Mouse (Mus musculus): ENCODE data around the gene Gm15557. TPM values are rescaled to one million over a fixed set of nuclear protein-coding genes. Genes with fewer than 3 reads are reported as not detected.

Gene Gm15557
- total RNA-seq, 2 experiments from 2014 or later = not detected

GRCm38 (mm10) chr2:155952006-155952405 lies 11.5 kb downstream of the Gm15557 start:
- peak; percentile 63 to 76 for DNase-seq

- DNase-seq = peak; percentile 95
Measured at GRCm38 (mm10) chr2:155956134-155957059, 15.9 kb downstream of the Gm15557 start, which contains the start of gene Cep250. Gene Cep250 (plus strand): TSS chr2:155956458.

GRCm38 (mm10) chr2:155959981-155960380 lies 19.5 kb downstream of the Gm15557 start:
- DNase-seq = no peak

- no peak for DNase-seq
Measured at GRCm38 (mm10) chr2:155961862-155962261, 21.3 kb downstream of the Gm15557 start.

GRCm38 (mm10) chr2:155962991-155963390 lies 22.5 kb downstream of the Gm15557 start:
- DNase-seq = peak in 1 of 2 experiments; percentile 21

GRCm38 (mm10) chr2:155973348-155973747 lies 32.8 kb downstream of the Gm15557 start:
- no peak for DNase-seq

- no peak for DNase-seq
Measured at GRCm38 (mm10) chr2:155974087-155974731, 33.7 kb downstream of the Gm15557 start.

- peak; percentile 19 to 43 for DNase-seq
Measured at GRCm38 (mm10) chr2:155979328-155979991, 38.9 kb downstream of the Gm15557 start.

- DNase-seq = no peak
Measured at GRCm38 (mm10) chr2:155985776-155986175, 45.2 kb downstream of the Gm15557 start.

GRCm38 (mm10) chr2:155987131-155987530 lies 46.6 kb downstream of the Gm15557 start:
- no peak for DNase-seq

- no peak for DNase-seq
Measured at GRCm38 (mm10) chr2:155989085-155989484, 48.6 kb downstream of the Gm15557 start.

- DNase-seq = no peak
Measured at GRCm38 (mm10) chr2:155991151-155991550, 50.6 kb downstream of the Gm15557 start.

- DNase-seq = peak; percentile 14 to 59
Measured at GRCm38 (mm10) chr2:155991863-155992321, 51.4 kb downstream of the Gm15557 start.

Other genes with a start within 250 kb of the Gm15557 start
- gene Trpc4ap, start 248.3 kb upstream of the Gm15557 start, total RNA-seq (2021) = 100 to 1,000 TPM; 130 to 146 TPM
- gene Edem2, start 211.3 kb upstream of the Gm15557 start, total RNA-seq (2021) = 10 to 100 TPM; 42.3 to 46.9 TPM
- not detected for gene Gm17581, start 204.9 kb upstream of the Gm15557 start, total RNA-seq (2021)
- 10 to 100 TPM; 27.0 to 72.3 TPM for gene Procr, start 189.6 kb upstream of the Gm15557 start, total RNA-seq (2021)
- 1 to 10 TPM; 1.4 to 1.7 TPM for gene Mmp24, start 165.4 kb upstream of the Gm15557 start, total RNA-seq (2021)
- gene BC029722, start 121.3 kb upstream of the Gm15557 start, total RNA-seq (2021) = 100 to 1,000 TPM; 185 to 198 TPM
- 100 to 1,000 TPM; 158 to 163 TPM for gene Eif6, start 113.8 kb upstream of the Gm15557 start, total RNA-seq (2021)
- gene Fam83c, start 105.9 kb upstream of the Gm15557 start, total RNA-seq (2021) = not detected
- 100 to 1,000 TPM; 103 to 126 TPM for gene Uqcc1, start 10.4 kb upstream of the Gm15557 start, total RNA-seq (2021)
- gene Gdf5, start 4.6 kb downstream of the Gm15557 start, total RNA-seq (2021) = under 1 TPM; 0.56 to 0.89 TPM
- gene Cep250, start 15.7 kb downstream of the Gm15557 start, total RNA-seq (2021) = 10 to 100 TPM; 11.5 to 11.9 TPM
- gene 6430550D23Rik, start 67.2 kb downstream of the Gm15557 start, total RNA-seq (2021) = 1 to 10 TPM; 1.5 to 2.8 TPM
- 100 to 1,000 TPM; 235 to 250 TPM for gene Ergic3, start 67.3 kb downstream of the Gm15557 start, total RNA-seq (2021)
- gene Fer1l4, start 112.2 kb downstream of the Gm15557 start, total RNA-seq (2021) = not detected
- 1 to 10 TPM; 2.5 to 3.7 TPM for gene Spag4, start 124.4 kb downstream of the Gm15557 start, total RNA-seq (2021)
- gene Cpne1, start 171.2 kb downstream of the Gm15557 start, total RNA-seq (2021) = 10 to 100 TPM; 47.5 to 55.6 TPM
- gene Rbm12, start 171.2 kb downstream of the Gm15557 start, total RNA-seq (2021) = 10 to 100 TPM; 21.9 to 29.4 TPM
- gene Gm28036, start 186.4 kb downstream of the Gm15557 start, total RNA-seq (2021) = 10 to 100 TPM; 17.6 to 30.3 TPM
- gene Romo1, start 203.3 kb downstream of the Gm15557 start, total RNA-seq (2021) = 100 to 1,000 TPM; 319 to 321 TPM
- gene Nfs1, start 203.5 kb downstream of the Gm15557 start, total RNA-seq (2021) = 10 to 100 TPM; 82.1 to 90.9 TPM
- gene Rbm39, start 239.5 kb downstream of the Gm15557 start, total RNA-seq (2021) = 100 to 1,000 TPM; 334 to 392 TPM

Measured in adrenal gland, postnatal 36 days (tissue).